Mouse (Mus musculus) embryonic facial prominence, embryonic 14.5 days (tissue): ENCODE measurements around the gene Zfp335. TPM values are rescaled to one million over a fixed set of nuclear protein-coding genes. Genes with fewer than 3 reads are reported as not detected.

Experiments used
- ATAC-seq: fragments of 200-750 bp; cut with Nextera tagmentation; 2 replicates; pipeline ENCODE4 v1.8.0; 2017; ENCODE audit warnings: low read depth, moderate number of reproducible peaks, moderate TSS enrichment
- DNase-seq: peaks from one replicate; pipeline ENCODE4 v3.0.0-alpha.2; 2015; ENCODE audit warnings: low spot score
- H3K27ac ChIP-seq: fragments of 300-500 bp; sonication (generic); replicated peaks from 2 replicates; pipeline ENCODE4 v1.5.1; 2014; ENCODE audit warnings: low read depth, mild to moderate bottlenecking, low read length, moderate library complexity
- H3K27me3 ChIP-seq: fragments of 300-500 bp; sonication (generic); replicated peaks from 2 replicates; pipeline ENCODE4 v1.6.1; 2014; ENCODE audit warnings: low read length; ENCODE audit not compliant: control insufficient read depth, insufficient read depth
- H3K36me3 ChIP-seq: fragments of 300-500 bp; sonication (generic); 2 replicates; pipeline ENCODE4 v1.6.1; 2014; ENCODE audit warnings: low read length, mixed read lengths; ENCODE audit not compliant: control insufficient read depth, insufficient read depth
- H3K4me1 ChIP-seq: fragments of 300-500 bp; sonication (generic); 2 replicates; pipeline ENCODE4 v1.6.1; 2014; ENCODE audit warnings: antibody characterized with exemption, low read length; ENCODE audit not compliant: control insufficient read depth, insufficient read depth
- H3K4me2 ChIP-seq: fragments of 300-500 bp; sonication (generic); 2 replicates; pipeline ENCODE4 v1.6.1; 2014; ENCODE audit warnings: low read depth, mild to moderate bottlenecking, low read length, moderate library complexity, mixed read lengths
- H3K4me3 ChIP-seq: fragments of 300-500 bp; sonication (generic); 2 replicates; pipeline ENCODE4 v1.5.1; 2014; ENCODE audit warnings: low read depth, mild to moderate bottlenecking, low read length
- H3K9ac ChIP-seq: fragments of 300-500 bp; sonication (generic); 2 replicates; pipeline ENCODE4 v1.6.1; 2014; ENCODE audit warnings: low read depth, mild to moderate bottlenecking, low read length, moderate library complexity, mixed read lengths
- H3K9me3 ChIP-seq: fragments of 300-500 bp; sonication (generic); 2 replicates; pipeline ENCODE4 v1.6.1; 2016; ENCODE audit warnings: low read length; ENCODE audit not compliant: control insufficient read depth
- WGBS: fragments of 180-500 bp; shearing (Covaris S2); extraction: QIAGEN DNeasy Blood & Tissue Kit; methylation state at CpG from one replicate; pipeline ENCODE4 v1.1.7; 2014; 5-methylcytosine and 5-hydroxymethylcytosine counted together
- polyA plus RNA-seq: library from polyadenylated mRNA; unstranded; fragments of >200 nt; fragmentation: Nextera tagmentation; extraction: Ambion mirVana; gene quantifications from 2 replicates; pipeline ENCODE4 v1.2.1, GENCODE M21; 2014

Zfp335 gene
- polyA plus RNA-seq, 1 experiment from 2014 or later = 11.9 TPM

- H3K27me3 ChIP-seq = no peaks in the 10 kb centered on the region
- H3K4me2 ChIP-seq = no peak overlapping the region
- no peak for DNase-seq
- 66% methylated on average over 5 of the region's 5 CpGs for WGBS
- H3K27ac ChIP-seq = no peak overlapping the region
- no peak overlapping the region for H3K9ac ChIP-seq
- no peaks in the 10 kb centered on the region for H3K9me3 ChIP-seq
- peaks cover 100% of the 10 kb centered on the region for H3K36me3 ChIP-seq
- no peaks in the 10 kb centered on the region for H3K4me1 ChIP-seq
- no peak overlapping the region for H3K4me3 ChIP-seq
- ATAC-seq = no peak
Measured at GRCm38 (mm10) chr2:164894048-164894447, 17.5 kb downstream of the Zfp335 start.

- H3K4me2 ChIP-seq = no peak overlapping the region
- no peak overlapping the region for H3K4me3 ChIP-seq
- peaks cover 100% of the 10 kb centered on the region for H3K36me3 ChIP-seq
- no peak for DNase-seq
- H3K27me3 ChIP-seq = no peaks in the 10 kb centered on the region
- ATAC-seq = no peak
- H3K9ac ChIP-seq = no peak overlapping the region
- H3K9me3 ChIP-seq = no peaks in the 10 kb centered on the region
- WGBS = 89% methylated on average over 6 of the region's 6 CpGs
- no peak overlapping the region for H3K27ac ChIP-seq
- H3K4me1 ChIP-seq = no peaks in the 10 kb centered on the region
Measured at GRCm38 (mm10) chr2:164892696-164893216, 18.8 kb downstream of the Zfp335 start.

- 89% methylated on average over 14 of the region's 15 CpGs for WGBS
- H3K4me2 ChIP-seq = no peak overlapping the region
- no peaks in the 10 kb centered on the region for H3K27me3 ChIP-seq
- H3K9me3 ChIP-seq = no peaks in the 10 kb centered on the region
- H3K27ac ChIP-seq = no peak overlapping the region
- no peak overlapping the region for H3K4me3 ChIP-seq
- no peaks in the 10 kb centered on the region for H3K4me1 ChIP-seq
- H3K36me3 ChIP-seq = peaks cover 100% of the 10 kb centered on the region
- ATAC-seq (no peak), DNase-seq (no peak)
- no peak overlapping the region for H3K9ac ChIP-seq
Measured at GRCm38 (mm10) chr2:164891908-164892695, 19.5 kb downstream of the Zfp335 start.

GRCm38 (mm10) chr2:164891056-164891834 is 20.3 kb downstream of the Zfp335 start:
- H3K4me3 ChIP-seq = no peak overlapping the region
- H3K9me3 ChIP-seq = no peaks in the 10 kb centered on the region
- peaks cover 100% of the 10 kb centered on the region for H3K36me3 ChIP-seq
- DNase-seq = no peak
- no peak overlapping the region for H3K4me2 ChIP-seq
- no peak overlapping the region for H3K9ac ChIP-seq
- WGBS = 76% methylated on average over 13 of the region's 13 CpGs
- no peaks in the 10 kb centered on the region for H3K27me3 ChIP-seq
- H3K4me1 ChIP-seq = no peaks in the 10 kb centered on the region
- no peak overlapping the region for H3K27ac ChIP-seq
- ATAC-seq = no peak

- no peaks in the 10 kb centered on the region for H3K4me1 ChIP-seq
- DNase-seq (no peak), ATAC-seq (no peak)
- H3K27me3 ChIP-seq = no peaks in the 10 kb centered on the region
- peaks cover 97% of the 10 kb centered on the region for H3K36me3 ChIP-seq
- H3K4me3 ChIP-seq = no peak overlapping the region
- no peak overlapping the region for H3K4me2 ChIP-seq
- no peaks in the 10 kb centered on the region for H3K9me3 ChIP-seq
- WGBS = 94% methylated on average over 24 of the region's 24 CpGs
- H3K9ac ChIP-seq = no peak overlapping the region
- no peak overlapping the region for H3K27ac ChIP-seq
Measured at GRCm38 (mm10) chr2:164890411-164891049, 21.0 kb downstream of the Zfp335 start.

- Histone ChIP-seq H3K4me2 (no peak overlapping the region), H3K9me3 (no peaks in the 10 kb centered on the region), H3K36me3 (peaks cover 97% of the 10 kb centered on the region), H3K27me3 (no peaks in the 10 kb centered on the region), H3K9ac (no peak overlapping the region), H3K4me1 (no peaks in the 10 kb centered on the region), H3K27ac (no peak overlapping the region), H3K4me3 (no peak overlapping the region)
- ATAC-seq = no peak
- WGBS = 84% methylated on average over 2 of the region's 2 CpGs
- no peak for DNase-seq
Measured at GRCm38 (mm10) chr2:164889960-164890359, 21.6 kb downstream of the Zfp335 start.

- no peak overlapping the region for H3K4me3 ChIP-seq
- peaks cover 97% of the 10 kb centered on the region for H3K36me3 ChIP-seq
- H3K27ac ChIP-seq = no peak overlapping the region
- no peak overlapping the region for H3K4me2 ChIP-seq
- ATAC-seq (no peak), DNase-seq (no peak)
- WGBS = 77% methylated on average over 12 of the region's 12 CpGs
- no peak overlapping the region for H3K9ac ChIP-seq
- no peaks in the 10 kb centered on the region for H3K27me3 ChIP-seq
- H3K4me1 ChIP-seq = no peaks in the 10 kb centered on the region
- H3K9me3 ChIP-seq = no peaks in the 10 kb centered on the region
Measured at GRCm38 (mm10) chr2:164888996-164889395, 22.6 kb downstream of the Zfp335 start.

- 89% methylated on average over 10 of the region's 10 CpGs for WGBS
- no peak for DNase-seq
- Histone ChIP-seq H3K36me3 (peaks cover 87% of the 10 kb centered on the region), H3K4me2 (no peak overlapping the region), H3K27ac (no peak overlapping the region), H3K27me3 (no peaks in the 10 kb centered on the region), H3K9me3 (no peaks in the 10 kb centered on the region), H3K4me1 (no peaks in the 10 kb centered on the region), H3K4me3 (no peak overlapping the region), H3K9ac (no peak overlapping the region)
- no peak for ATAC-seq
Measured at GRCm38 (mm10) chr2:164886617-164887016, 24.9 kb downstream of the Zfp335 start.
